Mouse (Mus musculus): ENCODE data around the gene Ank3. TPM values are rescaled to one million over a fixed set of nuclear protein-coding genes. Genes with fewer than 3 reads are reported as not detected.

Gene Ank3
- polyA plus RNA-seq, 1 experiment from 2014 or later = 70.0 TPM

- H3K27ac ChIP-seq (ENCODE audit: low read depth, low read length) = no peak overlapping the region
- H3K9ac ChIP-seq (ENCODE audit: low read length) = no peak overlapping the region
- no peak for DNase-seq (ENCODE audit: low spot score)
- no peak overlapping the region for H3K4me3 ChIP-seq (ENCODE audit: low read depth, low read length)
- H3K4me1 ChIP-seq (ENCODE audit: control insufficient read depth, insufficient read depth, low read length) = peaks cover 16% of the 10 kb centered on the region
- ATAC-seq (ENCODE audit: insufficient read depth, low FRiP score, low TSS enrichment) = no peak
- no peaks in the 10 kb centered on the region for H3K9me3 ChIP-seq (ENCODE audit: control insufficient read depth, low read length)
- H3K4me2 ChIP-seq (ENCODE audit: low read depth) = no peak overlapping the region
- no peaks in the 10 kb centered on the region for H3K27me3 ChIP-seq (ENCODE audit: control insufficient read depth, insufficient read depth, low read length)
- no peaks in the 10 kb centered on the region for H3K36me3 ChIP-seq (ENCODE audit: control insufficient read depth, insufficient read depth, low read length)
- 85% methylated on average over 3 of the region's 3 CpGs for WGBS
These were observed 344.0 kb downstream of the Ank3 start for GRCm38 (mm10) chr10:69742528-69742927.

GRCm38 (mm10) chr10:69744181-69744580 lies 345.6 kb downstream of the Ank3 start:
- no peaks in the 10 kb centered on the region for H3K27me3 ChIP-seq (ENCODE audit: control insufficient read depth, insufficient read depth, low read length)
- DNase-seq (ENCODE audit: low spot score) = peak; percentile 32
- H3K4me2 ChIP-seq (ENCODE audit: low read depth) = no peak overlapping the region
- no peaks in the 10 kb centered on the region for H3K9me3 ChIP-seq (ENCODE audit: control insufficient read depth, low read length)
- peaks cover 16% of the 10 kb centered on the region for H3K4me1 ChIP-seq (ENCODE audit: control insufficient read depth, insufficient read depth, low read length)
- peak; percentile 35; the same call in 1 of the 2 replicates for ATAC-seq (ENCODE audit: insufficient read depth, low FRiP score, low TSS enrichment)
- H3K27ac ChIP-seq (ENCODE audit: low read depth, low read length) = peak overlapping the region; percentile 62; the same call in 1 of the 2 replicates
- no peaks in the 10 kb centered on the region for H3K36me3 ChIP-seq (ENCODE audit: control insufficient read depth, insufficient read depth, low read length)
- H3K9ac ChIP-seq (ENCODE audit: low read length) = no peak overlapping the region
- no peak overlapping the region for H3K4me3 ChIP-seq (ENCODE audit: low read depth, low read length)
- WGBS = 54% methylated on average over 8 of the region's 8 CpGs

GRCm38 (mm10) chr10:69744871-69745270 lies 346.3 kb downstream of the Ank3 start:
- Histone ChIP-seq H3K4me2 (ENCODE audit: low read depth) (no peak overlapping the region), H3K27me3 (ENCODE audit: control insufficient read depth, insufficient read depth, low read length) (no peaks in the 10 kb centered on the region), H3K27ac (ENCODE audit: low read depth, low read length) (peak overlapping the region; percentile 62), H3K9me3 (ENCODE audit: control insufficient read depth, low read length) (no peaks in the 10 kb centered on the region), H3K4me1 (ENCODE audit: control insufficient read depth, insufficient read depth, low read length) (peaks cover 16% of the 10 kb centered on the region), H3K36me3 (ENCODE audit: control insufficient read depth, insufficient read depth, low read length) (no peaks in the 10 kb centered on the region), H3K9ac (ENCODE audit: low read length) (no peak overlapping the region), H3K4me3 (ENCODE audit: low read depth, low read length) (no peak overlapping the region)
- ATAC-seq (ENCODE audit: insufficient read depth, low FRiP score, low TSS enrichment) (no peak), DNase-seq (ENCODE audit: low spot score) (no peak)
- WGBS = 79% methylated on average over 5 of the region's 5 CpGs

- no peak overlapping the region for H3K4me2 ChIP-seq (ENCODE audit: low read depth)
- DNase-seq (ENCODE audit: low spot score) (no peak), ATAC-seq (ENCODE audit: insufficient read depth, low FRiP score, low TSS enrichment) (no peak)
These were observed 347.7 kb downstream of the Ank3 start for GRCm38 (mm10) chr10:69746322-69746721.

GRCm38 (mm10) chr10:69746730-69747129 lies 348.2 kb downstream of the Ank3 start:
- 0 out of 2 replicates have a peak, but pooled peaks have one; percentile 33 for ATAC-seq (ENCODE audit: insufficient read depth, low FRiP score, low TSS enrichment)

More at GRCm38 (mm10) chr10:69746322-69746721, 347.7 kb downstream of the Ank3 start:
- Histone ChIP-seq H3K27me3 (ENCODE audit: control insufficient read depth, insufficient read depth, low read length) (no peaks in the 10 kb centered on the region), H3K36me3 (ENCODE audit: control insufficient read depth, insufficient read depth, low read length) (no peaks in the 10 kb centered on the region), H3K27ac (ENCODE audit: low read depth, low read length) (no peak overlapping the region), H3K9me3 (ENCODE audit: control insufficient read depth, low read length) (no peaks in the 10 kb centered on the region), H3K9ac (ENCODE audit: low read length) (no peak overlapping the region), H3K4me1 (ENCODE audit: control insufficient read depth, insufficient read depth, low read length) (peaks cover 16% of the 10 kb centered on the region), H3K4me3 (ENCODE audit: low read depth, low read length) (no peak overlapping the region)
- 85% methylated on average over 8 of the region's 8 CpGs for WGBS

GRCm38 (mm10) chr10:69751416-69751815 lies 352.8 kb downstream of the Ank3 start:
- H3K27me3 ChIP-seq (ENCODE audit: control insufficient read depth, insufficient read depth, low read length) = no peaks in the 10 kb centered on the region
- H3K27ac ChIP-seq (ENCODE audit: low read depth, low read length) = peak overlapping the region; percentile 28; the same call in 1 of the 2 replicates
- no peak overlapping the region for H3K4me2 ChIP-seq (ENCODE audit: low read depth)
- peaks cover 3% of the 10 kb centered on the region; the same call in 1 of the 2 replicates for H3K4me1 ChIP-seq (ENCODE audit: control insufficient read depth, insufficient read depth, low read length)
- WGBS = 43% methylated on average over 7 of the region's 7 CpGs
- H3K9me3 ChIP-seq (ENCODE audit: control insufficient read depth, low read length) = no peaks in the 10 kb centered on the region
- no peak overlapping the region for H3K4me3 ChIP-seq (ENCODE audit: low read depth, low read length)
- H3K9ac ChIP-seq (ENCODE audit: low read length) = no peak overlapping the region
- peak; percentile 25 for DNase-seq (ENCODE audit: low spot score)
- no peaks in the 10 kb centered on the region for H3K36me3 ChIP-seq (ENCODE audit: control insufficient read depth, insufficient read depth, low read length)
- peak; percentile 73; the same call in 1 of the 2 replicates for ATAC-seq (ENCODE audit: insufficient read depth, low FRiP score, low TSS enrichment)

More at GRCm38 (mm10) chr10:69746730-69747129, 348.2 kb downstream of the Ank3 start:
- Histone ChIP-seq H3K27ac (ENCODE audit: low read depth, low read length) (no peak overlapping the region), H3K36me3 (ENCODE audit: control insufficient read depth, insufficient read depth, low read length) (no peaks in the 10 kb centered on the region), H3K4me3 (ENCODE audit: low read depth, low read length) (no peak overlapping the region), H3K4me1 (ENCODE audit: control insufficient read depth, insufficient read depth, low read length) (peaks cover 16% of the 10 kb centered on the region), H3K4me2 (ENCODE audit: low read depth) (no peak overlapping the region), H3K9ac (ENCODE audit: low read length) (no peak overlapping the region), H3K27me3 (ENCODE audit: control insufficient read depth, insufficient read depth, low read length) (no peaks in the 10 kb centered on the region), H3K9me3 (ENCODE audit: control insufficient read depth, low read length) (no peaks in the 10 kb centered on the region)
- 65% methylated on average over 5 of the region's 5 CpGs for WGBS
- no peak for DNase-seq (ENCODE audit: low spot score)

- no peaks in the 10 kb centered on the region for H3K36me3 ChIP-seq (ENCODE audit: control insufficient read depth, insufficient read depth, low read length)
- H3K4me2 ChIP-seq (ENCODE audit: low read depth) = no peak overlapping the region
- DNase-seq (ENCODE audit: low spot score) = peak; percentile 36
- 74% methylated on average over 11 of the region's 11 CpGs for WGBS
- H3K4me1 ChIP-seq (ENCODE audit: control insufficient read depth, insufficient read depth, low read length) = no peaks in the 10 kb centered on the region
- H3K9me3 ChIP-seq (ENCODE audit: control insufficient read depth, low read length) = no peaks in the 10 kb centered on the region
- no peak for ATAC-seq (ENCODE audit: insufficient read depth, low FRiP score, low TSS enrichment)
- H3K9ac ChIP-seq (ENCODE audit: low read length) = no peak overlapping the region
- no peak overlapping the region for H3K27ac ChIP-seq (ENCODE audit: low read depth, low read length)
- H3K4me3 ChIP-seq (ENCODE audit: low read depth, low read length) = no peak overlapping the region
- H3K27me3 ChIP-seq (ENCODE audit: control insufficient read depth, insufficient read depth, low read length) = no peaks in the 10 kb centered on the region
These were observed 354.9 kb downstream of the Ank3 start for GRCm38 (mm10) chr10:69753464-69753863.

- no peaks in the 10 kb centered on the region for H3K9me3 ChIP-seq (ENCODE audit: control insufficient read depth, low read length)
- H3K36me3 ChIP-seq (ENCODE audit: control insufficient read depth, insufficient read depth, low read length) = no peaks in the 10 kb centered on the region
- H3K9ac ChIP-seq (ENCODE audit: low read length) = no peak overlapping the region
- H3K4me2 ChIP-seq (ENCODE audit: low read depth) = no peak overlapping the region
- no peak overlapping the region for H3K4me3 ChIP-seq (ENCODE audit: low read depth, low read length)
- H3K4me1 ChIP-seq (ENCODE audit: control insufficient read depth, insufficient read depth, low read length) = no peaks in the 10 kb centered on the region
- no peak for ATAC-seq (ENCODE audit: insufficient read depth, low FRiP score, low TSS enrichment)
- DNase-seq (ENCODE audit: low spot score) = no peak
- H3K27me3 ChIP-seq (ENCODE audit: control insufficient read depth, insufficient read depth, low read length) = no peaks in the 10 kb centered on the region
- H3K27ac ChIP-seq (ENCODE audit: low read depth, low read length) = no peak overlapping the region
- 83% methylated on average over 4 of the region's 4 CpGs for WGBS
These were observed 358.5 kb downstream of the Ank3 start for GRCm38 (mm10) chr10:69756956-69757672.

GRCm38 (mm10) chr10:69762977-69763376 lies 364.4 kb downstream of the Ank3 start:
- Histone ChIP-seq H3K27ac (ENCODE audit: low read depth, low read length) (no peak overlapping the region), H3K4me1 (ENCODE audit: control insufficient read depth, insufficient read depth, low read length) (no peaks in the 10 kb centered on the region)
- 81% methylated on average over 7 of the region's 7 CpGs for WGBS

More at GRCm38 (mm10) chr10:69762977-69763376, 364.4 kb downstream of the Ank3 start:
- H3K9me3 ChIP-seq (ENCODE audit: control insufficient read depth, low read length) = 0 out of 2 replicates have a peak, but pooled peaks cover 3% of the 10 kb centered on the region
- no peak overlapping the region for H3K4me3 ChIP-seq (ENCODE audit: low read depth, low read length)
- H3K27me3 ChIP-seq (ENCODE audit: control insufficient read depth, insufficient read depth, low read length) = no peaks in the 10 kb centered on the region
- no peak overlapping the region for H3K4me2 ChIP-seq (ENCODE audit: low read depth)
- no peak overlapping the region for H3K9ac ChIP-seq (ENCODE audit: low read length)
- no peaks in the 10 kb centered on the region for H3K36me3 ChIP-seq (ENCODE audit: control insufficient read depth, insufficient read depth, low read length)
- DNase-seq (ENCODE audit: low spot score) = no peak
- no peak for ATAC-seq (ENCODE audit: insufficient read depth, low FRiP score, low TSS enrichment)

Data from neural tube, embryonic 11.5 days (tissue).